Mouse (Mus musculus) MN1 (cell line): ENCODE results near the gene Gm43302.
"Not testable (repeated sequence)": the region's sequence is repeated elsewhere in the genome, so short reads cannot be mapped to it uniquely, and the experiment has no call there.

Experiments used
- DNase-seq: peaks from one replicate; pipeline ENCODE4 v3.0.0-alpha.2; 2016; ENCODE audit warnings: low spot score

The Gm43302 gene

GRCm38 (mm10) chr5:105293226-105294165 lies at the start of gene Gm43302, which contains the start of gene Gbp6:
Gene Gm43302, minus strand, starts transcription at chr5:105293695.
Gene Gbp6, minus strand, starts transcription at chr5:105293698.
- DNase-seq, result not testable (repeated sequence)

GRCm38 (mm10) chr5:105341281-105341680 lies 47.8 kb upstream of the Gm43302 start:
- no peak for DNase-seq

- DNase-seq, result no peak
Observed at GRCm38 (mm10) chr5:105322543-105322942, 29.0 kb upstream of the Gm43302 start.

DNA sequence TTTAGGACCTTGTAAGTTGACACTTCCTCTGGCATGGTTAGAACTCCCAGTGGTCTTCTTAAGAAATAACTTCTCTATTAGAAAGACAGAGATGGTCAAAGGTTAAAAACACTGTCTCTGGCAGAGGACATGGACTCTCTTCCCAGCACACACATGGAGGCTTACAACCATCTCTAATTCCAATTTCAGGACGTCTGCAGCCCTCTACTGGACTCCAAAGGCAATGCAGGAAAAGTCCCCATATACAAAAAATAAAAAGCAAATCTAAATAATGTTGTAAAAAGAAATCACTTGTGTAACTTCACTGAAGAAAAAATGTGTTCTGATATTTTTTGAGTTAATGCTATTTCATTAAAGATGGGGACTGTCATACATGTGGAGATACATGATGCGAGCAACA lies 17.4 kb upstream of the Gm43302 start:
- no peak for DNase-seq

GRCm38 (mm10) chr5:105309148-105309547 lies 15.7 kb upstream of the Gm43302 start:
- DNase-seq, result not testable (repeated sequence)

DNA sequence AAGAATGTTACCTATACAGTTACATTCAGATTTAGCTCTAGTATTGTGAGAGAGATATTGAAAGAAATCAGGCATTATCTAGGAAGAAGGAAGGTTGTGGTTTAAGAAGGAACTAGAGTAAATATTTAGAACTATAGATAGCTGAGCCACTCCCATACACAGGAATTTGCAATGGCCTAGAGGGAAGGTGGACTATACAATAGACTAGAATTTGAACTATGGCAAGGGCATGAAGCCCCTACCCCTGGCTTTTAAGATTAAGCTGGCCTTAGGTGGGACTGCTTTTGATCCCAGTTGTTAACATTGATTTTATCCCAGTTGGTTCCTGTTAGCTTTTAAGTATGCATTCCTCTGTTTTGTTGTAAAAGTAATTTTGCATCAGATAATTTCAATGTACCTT lies 13.5 kb upstream of the Gm43302 start:
- DNase-seq, result not testable (repeated sequence)

DNA sequence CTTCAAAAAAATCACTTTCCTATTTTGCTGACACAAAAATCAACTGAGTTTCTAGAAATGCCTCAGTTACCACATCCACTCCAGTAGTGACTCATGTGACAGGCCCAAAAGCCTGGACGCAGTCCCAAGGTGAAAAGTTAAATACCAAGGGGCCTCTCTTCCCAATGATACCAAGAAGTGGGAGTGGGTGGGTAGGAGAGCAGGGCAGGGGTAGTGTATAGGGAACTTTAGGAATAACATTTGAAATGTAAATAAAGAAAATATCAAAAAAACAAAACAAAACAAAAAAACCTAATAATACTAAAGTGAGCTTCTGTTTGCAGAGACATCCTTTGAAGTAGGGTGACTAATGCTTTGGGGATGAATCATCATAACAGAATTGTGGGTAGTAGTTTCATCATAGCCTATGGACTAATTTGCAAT lies 12.7 kb upstream of the Gm43302 start:
- no peak for DNase-seq

DNA sequence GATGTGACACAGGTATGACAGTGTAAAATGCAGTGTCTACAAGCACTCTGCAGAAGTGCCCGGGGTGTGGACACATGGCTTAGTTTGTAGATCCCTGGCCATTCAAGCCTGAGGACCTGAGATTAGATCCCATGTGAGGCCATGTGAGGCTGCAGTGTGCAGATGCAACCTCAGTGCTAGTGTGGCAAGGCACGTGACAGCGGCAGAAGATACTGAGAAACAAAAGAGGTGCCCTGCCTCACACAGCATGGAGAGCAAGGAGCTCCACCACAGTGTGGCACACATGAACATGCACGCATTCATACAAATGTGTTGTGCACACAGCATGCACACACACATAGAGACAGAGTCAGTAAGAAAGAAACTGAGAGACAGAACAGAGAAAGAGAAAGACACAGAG lies 12.2 kb upstream of the Gm43302 start:
- not testable (repeated sequence) for DNase-seq

DNA sequence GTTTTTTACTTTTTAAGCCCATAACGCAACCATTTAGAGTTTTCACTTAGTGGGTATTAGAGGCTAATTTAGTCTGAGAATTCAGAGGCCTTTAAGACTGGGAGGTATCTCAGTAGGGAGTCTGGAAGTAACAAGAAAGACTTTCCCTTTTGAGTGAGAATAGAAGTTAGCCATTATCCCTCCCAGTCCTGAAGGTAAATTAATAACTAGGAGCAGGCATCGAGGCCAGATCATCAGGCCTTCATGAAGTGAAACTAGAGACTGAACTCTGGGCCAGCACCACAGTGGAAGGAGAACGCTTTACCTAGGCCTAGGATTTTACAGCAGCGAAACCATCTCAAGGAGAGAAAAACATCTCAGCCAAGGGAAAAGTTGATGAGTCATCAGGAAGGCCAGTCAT lies 8.5 kb upstream of the Gm43302 start:
- no peak for DNase-seq

- no peak for DNase-seq
Observed at GRCm38 (mm10) chr5:105301531-105301930, 8.0 kb upstream of the Gm43302 start.

GRCm38 (mm10) chr5:105295746-105296145 lies 2.3 kb upstream of the Gm43302 start:
- no peak for DNase-seq

DNA sequence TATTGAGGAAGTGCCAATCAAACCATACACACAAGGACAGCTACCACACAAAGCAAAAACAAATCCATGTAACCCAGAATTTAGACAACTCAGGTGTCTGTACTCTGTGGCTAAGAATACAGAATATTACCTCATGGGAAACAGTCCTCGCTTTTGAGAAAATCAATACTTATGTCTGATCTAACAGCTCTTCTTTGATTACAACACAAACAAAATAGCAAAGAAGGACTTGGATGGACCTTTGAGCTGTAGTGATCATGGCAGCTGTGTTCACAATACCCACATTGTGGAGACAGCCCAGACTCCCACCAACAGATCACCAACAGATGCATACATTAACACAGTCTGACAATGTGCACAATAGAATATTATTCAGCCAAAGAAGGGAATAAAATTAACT lies 1.0 kb downstream of the Gm43302 start:
- DNase-seq, result no peak

GRCm38 (mm10) chr5:105290921-105291320 lies 2.6 kb downstream of the Gm43302 start:
- not testable (repeated sequence) for DNase-seq

DNA sequence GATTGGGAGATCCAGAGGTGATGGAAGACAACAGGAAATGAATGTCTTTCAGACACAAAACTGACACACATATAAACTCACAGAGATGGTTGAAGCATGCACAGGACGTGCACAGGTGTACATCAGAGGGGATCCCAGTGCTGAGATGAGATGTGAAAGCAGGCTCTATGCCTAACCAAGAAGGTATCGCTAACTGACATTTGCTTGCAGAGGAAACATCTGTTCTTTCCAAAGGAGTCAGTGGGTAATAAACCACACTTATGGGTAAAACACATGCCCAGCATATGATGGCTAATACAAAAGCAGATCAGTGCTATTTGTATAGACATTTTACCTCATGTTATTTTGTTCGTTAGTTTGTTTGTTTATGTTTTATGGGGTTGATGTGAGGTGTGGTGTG lies 32.8 kb downstream of the Gm43302 start:
- not testable (repeated sequence) for DNase-seq

- DNase-seq, result no peak
Observed at GRCm38 (mm10) chr5:105252491-105252890, 41.0 kb downstream of the Gm43302 start.

- DNase-seq, result not testable (repeated sequence)
Observed at GRCm38 (mm10) chr5:105244741-105245140, 48.8 kb downstream of the Gm43302 start.

- not testable (repeated sequence) for DNase-seq
Observed at GRCm38 (mm10) chr5:105240982-105241381, 52.5 kb downstream of the Gm43302 start.

- not testable (repeated sequence) for DNase-seq
Observed at GRCm38 (mm10) chr5:105239483-105240047, 53.9 kb downstream of the Gm43302 start, which contains the start of gene Gbp10. Gene Gbp10, minus strand, starts transcription at chr5:105239533.

DNA sequence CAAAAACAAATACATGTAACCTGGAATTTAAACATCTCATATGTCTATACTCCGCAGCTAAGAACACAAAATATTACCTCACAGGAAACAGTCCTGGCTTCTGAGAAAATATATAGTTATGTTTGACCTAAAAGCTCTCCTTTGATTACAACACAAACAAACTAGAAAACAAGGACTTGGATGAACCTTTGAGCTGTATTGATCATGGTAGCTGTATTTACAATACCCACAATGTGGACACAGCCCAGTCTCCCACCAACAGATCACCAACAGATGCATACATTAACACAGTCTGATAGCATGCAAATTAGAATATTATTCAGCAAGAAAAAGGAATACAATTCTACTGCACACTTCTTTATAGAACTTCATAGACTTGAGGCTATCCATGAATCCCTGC lies 55.1 kb downstream of the Gm43302 start:
- not testable (repeated sequence) for DNase-seq

DNA sequence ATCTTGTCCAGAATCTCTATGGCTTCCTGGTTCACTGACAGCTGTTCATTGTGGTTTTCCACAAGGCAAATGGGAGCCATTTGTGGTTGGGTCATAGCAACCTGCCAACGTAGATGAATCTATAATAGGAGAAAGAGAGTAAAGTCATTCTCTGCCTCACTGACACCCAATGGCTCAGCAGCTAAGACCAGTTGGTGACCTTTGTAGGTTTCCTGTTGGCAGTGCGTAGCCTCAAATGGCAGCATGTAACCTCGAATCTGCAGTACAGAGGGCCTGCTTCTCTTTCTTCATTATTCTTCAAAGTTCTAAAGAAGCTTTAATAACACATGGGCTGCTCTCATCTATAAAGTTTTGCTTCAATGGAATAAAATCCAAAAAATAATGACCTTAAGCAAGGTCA lies 57.5 kb downstream of the Gm43302 start:
- DNase-seq, result not testable (repeated sequence)

DNA sequence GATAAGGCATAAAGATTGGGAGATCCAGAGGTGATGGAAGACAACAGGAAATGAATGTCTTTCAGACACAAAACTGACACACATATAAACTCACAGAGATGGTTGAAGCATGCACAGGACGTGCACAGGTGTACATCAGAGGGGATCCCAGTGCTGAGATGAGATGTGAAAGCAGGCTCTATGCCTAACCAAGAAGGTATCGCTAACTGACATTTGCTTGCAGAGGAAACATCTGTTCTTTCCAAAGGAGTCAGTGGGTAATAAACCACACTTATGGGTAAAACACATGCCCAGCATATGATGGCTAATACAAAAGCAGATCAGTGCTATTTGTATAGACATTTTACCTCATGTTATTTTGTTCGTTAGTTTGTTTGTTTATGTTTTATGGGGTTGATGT lies 84.5 kb downstream of the Gm43302 start:
- DNase-seq, result not testable (repeated sequence)

DNA sequence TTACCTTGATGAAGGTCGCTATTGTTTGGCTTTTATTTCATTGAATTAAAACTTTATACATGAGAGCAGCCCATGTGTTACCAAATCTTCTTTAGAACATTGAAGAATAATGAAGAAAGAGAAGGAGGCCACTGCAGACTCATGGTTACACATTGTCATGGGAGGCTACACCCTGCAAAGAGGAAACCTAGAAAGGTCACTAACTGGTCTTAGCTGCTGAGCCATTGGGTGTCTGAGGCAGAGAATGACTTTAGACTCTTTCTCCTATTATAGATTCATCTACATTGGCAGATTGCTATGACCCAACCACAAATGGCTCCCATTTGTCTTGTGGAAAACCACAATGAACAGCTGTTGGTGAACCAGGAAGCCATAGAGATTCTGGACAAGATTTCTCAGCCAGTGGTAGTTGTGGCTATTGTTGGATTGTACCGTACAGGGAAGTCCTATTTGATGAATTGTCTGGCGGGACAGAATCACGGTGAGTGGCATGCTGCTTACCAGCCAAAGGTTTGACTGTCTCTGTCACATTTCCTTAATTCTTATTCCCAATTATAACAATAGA lies 92.6 kb downstream of the Gm43302 start:
- not testable (repeated sequence) for DNase-seq

DNA sequence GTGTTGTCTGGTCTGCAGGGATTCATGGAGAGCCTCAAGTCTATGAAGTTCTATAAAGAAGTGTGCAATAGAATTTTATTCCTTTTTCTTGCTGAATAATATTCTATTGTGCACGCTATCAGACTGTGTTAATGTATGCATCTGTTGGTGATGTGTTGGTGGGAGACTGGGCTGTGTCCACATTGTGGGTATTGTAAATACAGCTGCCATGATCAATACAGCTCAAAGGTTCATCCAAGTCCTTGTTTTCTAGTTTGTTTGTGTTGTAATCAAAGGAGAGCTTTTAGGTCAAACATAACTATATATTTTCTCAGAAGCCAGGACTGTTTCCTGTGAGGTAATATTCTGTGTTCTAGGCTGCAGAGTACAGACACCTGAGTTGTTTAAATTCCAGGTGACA lies 94.3 kb downstream of the Gm43302 start:
- DNase-seq, result not testable (repeated sequence)
